Mouse (Mus musculus): ENCODE measurements around the gene Abca1. TPM values are rescaled to one million over a fixed set of nuclear protein-coding genes. Genes with fewer than 3 reads are reported as not detected.

Gene Abca1
- polyA plus RNA-seq, 1 experiment from 2014 or later, result 16.4 TPM

DNA sequence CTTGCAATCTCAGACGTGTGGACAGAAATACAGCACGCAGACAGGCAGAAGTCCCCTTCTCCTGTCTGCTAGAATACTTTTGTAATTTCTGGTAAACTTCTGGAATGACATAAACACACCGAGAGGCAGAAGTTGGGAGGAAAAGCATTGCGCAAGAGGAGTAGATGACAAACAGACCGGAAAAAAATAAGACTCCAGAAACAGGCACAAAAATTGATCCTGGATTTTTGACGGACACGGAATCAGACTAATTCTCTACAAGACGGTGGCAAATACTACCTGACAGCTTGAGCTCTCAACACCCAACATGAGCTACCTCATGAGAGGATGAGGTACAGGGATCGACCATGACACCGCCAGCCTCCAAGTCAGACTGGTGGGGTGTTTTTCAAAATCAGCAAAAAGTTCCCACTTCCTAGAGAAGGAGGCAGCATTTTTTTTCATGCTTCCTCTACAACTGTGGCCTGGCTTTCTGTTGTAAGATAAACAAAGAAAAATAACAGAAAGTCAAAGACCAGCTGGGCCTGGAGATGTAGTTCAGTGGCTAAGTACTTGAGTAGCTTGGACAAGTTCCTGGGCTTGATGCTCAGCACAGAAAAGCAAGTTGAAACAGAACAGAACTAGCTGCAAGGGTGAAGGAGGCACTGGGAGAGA, 34.7 kb downstream of the Abca1 start:
- H3K4me2 ChIP-seq (ENCODE audit: low read depth, low read length), result no peak overlapping the region
- 88% methylated on average over 10 of the region's 10 CpGs for whole genome bisulfite sequencing
- H3K27me3 ChIP-seq (replicated peaks; ENCODE audit: control insufficient read depth, insufficient read depth, low read length), result no peaks in the 10 kb centered on the region
- no peak for ATAC-seq (ENCODE audit: low read depth)
- no peak overlapping the region for H3K27ac ChIP-seq (replicated peaks; ENCODE audit: low read depth, low read length)
- H3K36me3 ChIP-seq (ENCODE audit: control insufficient read depth, insufficient read depth, low read length), result peaks cover 51% of the 10 kb centered on the region
- no peak for DNase-seq (ENCODE audit: low spot score)
- H3K4me3 ChIP-seq (ENCODE audit: low read depth, low read length), result no peak overlapping the region
- peaks cover 8% of the 10 kb centered on the region for H3K4me1 ChIP-seq (ENCODE audit: control insufficient read depth, insufficient read depth, low read length)
- 0 out of 2 replicates have a peak, but pooled peaks cover 8% of the 10 kb centered on the region for H3K9me3 ChIP-seq (ENCODE audit: control insufficient read depth, low read length)
- H3K9ac ChIP-seq (ENCODE audit: low read depth, low read length), result no peak overlapping the region

DNA sequence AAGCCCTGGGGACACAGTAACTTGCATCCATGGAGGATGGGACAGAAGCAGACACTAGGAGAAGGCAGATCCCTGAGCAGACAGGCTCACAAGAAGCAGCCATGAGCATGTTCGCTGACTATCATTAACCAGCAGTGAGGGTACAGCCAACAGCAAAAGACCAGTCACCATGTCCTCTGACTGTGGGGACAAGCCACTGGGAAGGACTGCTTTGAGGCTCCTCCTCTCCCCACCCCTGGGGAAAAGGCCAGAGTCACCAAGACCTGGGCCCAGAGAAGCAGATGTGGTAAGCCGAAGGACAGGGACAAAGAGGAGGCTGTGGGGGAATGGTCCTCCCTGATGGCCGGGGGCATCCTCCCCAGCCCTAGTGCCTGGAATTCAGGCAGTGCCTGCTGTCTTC, 37.4 kb downstream of the Abca1 start:
- no peak overlapping the region for H3K27ac ChIP-seq (replicated peaks; ENCODE audit: low read depth, low read length)
- ATAC-seq (ENCODE audit: low read depth), result no peak

DNA sequence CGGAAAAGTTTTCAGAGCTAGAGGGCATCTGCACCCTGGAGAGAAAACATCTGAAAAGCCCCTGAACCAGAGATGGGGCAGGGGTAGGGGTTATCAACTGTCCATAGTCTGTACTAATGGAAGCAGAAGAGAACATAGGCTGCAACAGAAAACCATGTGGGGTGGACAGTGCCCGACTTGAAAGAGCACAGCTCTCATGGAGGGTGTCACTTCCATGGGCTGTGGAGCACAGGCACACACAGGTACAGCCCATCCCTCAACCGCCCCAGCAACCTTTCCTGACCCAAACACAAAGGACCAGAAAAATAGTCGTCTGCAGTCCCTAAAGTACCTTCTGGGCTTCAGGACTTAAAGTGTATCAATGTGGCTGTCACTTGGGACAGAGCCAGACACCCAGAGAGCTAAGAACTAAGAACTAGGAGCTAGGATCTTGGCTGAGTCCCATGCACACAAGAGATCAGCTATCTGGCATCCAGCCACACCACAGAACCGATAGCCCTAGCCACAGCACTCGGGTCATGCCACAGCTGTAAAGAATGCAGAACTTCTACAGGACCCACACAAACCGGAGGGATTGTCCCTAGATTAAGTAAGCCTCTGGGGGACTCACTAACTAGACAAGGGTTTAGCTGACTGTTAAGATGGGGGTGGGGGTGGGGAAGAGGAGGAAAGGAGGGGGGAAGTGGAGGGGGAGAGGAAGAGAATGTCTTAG, 38.0 kb downstream of the Abca1 start:
- 0 out of 2 replicates have a peak overlapping the region, but pooled peaks have one; percentile 17 for H3K27ac ChIP-seq (replicated peaks; ENCODE audit: low read depth, low read length)
- WGBS, result 55% methylated on average over 7 of the region's 7 CpGs
- peak; percentile 75 for DNase-seq (ENCODE audit: low spot score)

More for the DNA sequence above, 37.4 kb downstream of the Abca1 start:
- Histone ChIP-seq H3K4me2 (ENCODE audit: low read depth, low read length) (no peak overlapping the region), H3K4me3 (ENCODE audit: low read depth, low read length) (no peak overlapping the region), H3K36me3 (ENCODE audit: control insufficient read depth, insufficient read depth, low read length) (peaks cover 27% of the 10 kb centered on the region; the same call in 1 of the 2 replicates), H3K4me1 (ENCODE audit: control insufficient read depth, insufficient read depth, low read length) (peaks cover 8% of the 10 kb centered on the region), H3K27me3 (replicated peaks; ENCODE audit: control insufficient read depth, insufficient read depth, low read length) (no peaks in the 10 kb centered on the region), H3K9ac (ENCODE audit: low read depth, low read length) (no peak overlapping the region), H3K9me3 (ENCODE audit: control insufficient read depth, low read length) (0 out of 2 replicates have a peak, but pooled peaks cover 8% of the 10 kb centered on the region)
- no peak for DNase-seq (ENCODE audit: low spot score)
- 63% methylated on average over 3 of the region's 3 CpGs for WGBS

DNA sequence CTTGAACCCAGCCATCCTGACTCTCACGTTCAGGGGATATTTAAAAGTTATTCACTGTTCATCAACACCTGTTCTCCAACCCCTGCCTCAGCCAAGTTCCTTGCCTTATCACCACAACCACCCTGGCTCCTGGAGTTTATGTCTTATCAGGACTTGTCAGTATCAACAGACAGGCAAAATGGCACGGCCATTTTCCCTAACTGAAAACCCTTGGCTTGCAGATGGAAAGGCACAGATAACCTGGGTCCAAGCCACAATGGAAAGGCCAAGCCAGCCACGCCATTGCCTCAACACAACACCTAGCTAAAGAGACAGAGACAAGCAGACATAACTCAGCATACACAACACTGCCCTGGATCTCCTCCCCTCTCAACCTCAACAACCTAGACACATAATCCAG, 38.6 kb downstream of the Abca1 start:
- Histone ChIP-seq H3K4me1 (ENCODE audit: control insufficient read depth, insufficient read depth, low read length) (peaks cover 15% of the 10 kb centered on the region), H3K4me2 (ENCODE audit: low read depth, low read length) (no peak overlapping the region), H3K36me3 (ENCODE audit: control insufficient read depth, insufficient read depth, low read length) (0 out of 2 replicates have a peak, but pooled peaks cover 15% of the 10 kb centered on the region), H3K4me3 (ENCODE audit: low read depth, low read length) (no peak overlapping the region), H3K27ac (replicated peaks; ENCODE audit: low read depth, low read length) (no peak overlapping the region), H3K27me3 (replicated peaks; ENCODE audit: control insufficient read depth, insufficient read depth, low read length) (no peaks in the 10 kb centered on the region), H3K9ac (ENCODE audit: low read depth, low read length) (no peak overlapping the region), H3K9me3 (ENCODE audit: control insufficient read depth, low read length) (no peaks in the 10 kb centered on the region)
- no peak for DNase-seq (ENCODE audit: low spot score)
- WGBS, result 89% methylated on average over 3 of the region's 3 CpGs
- no peak for ATAC-seq (ENCODE audit: low read depth)

More for the DNA sequence above, 38.0 kb downstream of the Abca1 start:
- no peak overlapping the region for H3K9ac ChIP-seq (ENCODE audit: low read depth, low read length)
- H3K4me2 ChIP-seq (ENCODE audit: low read depth, low read length), result no peak overlapping the region
- peaks cover 10% of the 10 kb centered on the region for H3K4me1 ChIP-seq (ENCODE audit: control insufficient read depth, insufficient read depth, low read length)
- ATAC-seq (ENCODE audit: low read depth), result peak; percentile 41; the same call in 1 of the 2 replicates
- no peak overlapping the region for H3K4me3 ChIP-seq (ENCODE audit: low read depth, low read length)
- no peaks in the 10 kb centered on the region for H3K27me3 ChIP-seq (replicated peaks; ENCODE audit: control insufficient read depth, insufficient read depth, low read length)
- H3K9me3 ChIP-seq (ENCODE audit: control insufficient read depth, low read length), result 0 out of 2 replicates have a peak, but pooled peaks cover 4% of the 10 kb centered on the region
- H3K36me3 ChIP-seq (ENCODE audit: control insufficient read depth, insufficient read depth, low read length), result peaks cover 21% of the 10 kb centered on the region; the same call in 1 of the 2 replicates

DNA sequence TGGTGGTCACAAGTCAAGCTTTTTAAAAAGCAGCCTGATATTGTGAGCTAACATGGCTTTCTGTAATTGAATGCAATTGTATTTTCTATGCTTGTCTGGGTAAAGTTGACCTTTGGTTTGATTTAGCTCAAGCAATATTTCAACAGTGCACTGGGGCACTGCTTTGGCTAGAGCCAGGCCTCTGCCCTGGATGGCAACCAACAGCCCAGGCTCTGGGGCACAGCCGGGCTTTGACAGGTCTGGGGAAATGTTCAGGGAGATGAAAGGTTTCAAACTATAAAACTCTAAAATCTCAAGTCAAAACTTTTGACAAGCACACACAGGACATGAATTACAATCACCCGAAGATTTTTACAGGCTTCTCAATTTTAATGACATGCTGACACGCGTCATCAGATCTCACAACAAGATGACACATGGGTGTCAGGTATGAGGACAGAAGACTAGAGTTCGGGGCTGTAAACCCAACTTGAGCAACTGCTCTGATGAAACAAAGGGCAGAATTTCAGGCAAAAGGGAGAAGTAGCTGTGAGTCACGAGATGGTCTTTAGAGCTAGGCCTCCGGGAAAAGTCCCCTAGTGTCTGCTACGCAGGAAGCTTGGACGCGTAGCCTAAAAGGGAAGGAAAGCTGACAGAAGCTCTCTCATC, 39.5 kb downstream of the Abca1 start:
- Histone ChIP-seq H3K4me1 (ENCODE audit: control insufficient read depth, insufficient read depth, low read length) (peaks cover 20% of the 10 kb centered on the region), H3K4me2 (ENCODE audit: low read depth, low read length) (no peak overlapping the region), H3K27me3 (replicated peaks; ENCODE audit: control insufficient read depth, insufficient read depth, low read length) (no peaks in the 10 kb centered on the region), H3K36me3 (ENCODE audit: control insufficient read depth, insufficient read depth, low read length) (0 out of 2 replicates have a peak, but pooled peaks cover 10% of the 10 kb centered on the region), H3K27ac (replicated peaks; ENCODE audit: low read depth, low read length) (no peak overlapping the region), H3K4me3 (ENCODE audit: low read depth, low read length) (no peak overlapping the region), H3K9me3 (ENCODE audit: control insufficient read depth, low read length) (no peaks in the 10 kb centered on the region), H3K9ac (ENCODE audit: low read depth, low read length) (no peak overlapping the region)
- 82% methylated on average over 10 of the region's 10 CpGs for WGBS
- no peak for DNase-seq (ENCODE audit: low spot score)
- no peak for ATAC-seq (ENCODE audit: low read depth)

DNA sequence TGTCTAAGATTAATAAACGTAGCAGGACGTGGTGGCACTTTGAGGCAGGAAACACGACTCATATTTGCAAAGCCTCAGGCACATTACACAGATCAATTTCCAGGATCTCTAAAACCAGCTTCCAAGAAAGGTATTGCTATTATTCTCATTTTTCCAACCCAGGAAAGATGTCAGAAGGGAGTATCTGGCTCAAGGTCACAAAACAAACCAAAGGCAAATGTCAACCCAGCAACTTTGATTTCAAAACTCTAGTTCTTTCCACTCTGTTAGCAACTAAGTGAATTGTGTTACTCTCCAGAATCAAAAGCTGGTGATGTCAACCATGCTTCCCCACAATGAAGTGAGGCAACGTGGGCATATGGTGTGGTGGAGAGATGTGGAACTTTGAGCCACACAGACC, 41.1 kb downstream of the Abca1 start:
- Histone ChIP-seq H3K9ac (ENCODE audit: low read depth, low read length) (no peak overlapping the region), H3K9me3 (ENCODE audit: control insufficient read depth, low read length) (no peaks in the 10 kb centered on the region), H3K4me3 (ENCODE audit: low read depth, low read length) (no peak overlapping the region), H3K36me3 (ENCODE audit: control insufficient read depth, insufficient read depth, low read length) (peaks cover 6% of the 10 kb centered on the region; the same call in 1 of the 2 replicates), H3K27ac (replicated peaks; ENCODE audit: low read depth, low read length) (no peak overlapping the region), H3K4me1 (ENCODE audit: control insufficient read depth, insufficient read depth, low read length) (peaks cover 24% of the 10 kb centered on the region), H3K27me3 (replicated peaks; ENCODE audit: control insufficient read depth, insufficient read depth, low read length) (no peaks in the 10 kb centered on the region), H3K4me2 (ENCODE audit: low read depth, low read length) (no peak overlapping the region)
- WGBS, result 54% methylated on average over 4 of the region's 4 CpGs
- no peak for DNase-seq (ENCODE audit: low spot score)
- no peak for ATAC-seq (ENCODE audit: low read depth)

DNA sequence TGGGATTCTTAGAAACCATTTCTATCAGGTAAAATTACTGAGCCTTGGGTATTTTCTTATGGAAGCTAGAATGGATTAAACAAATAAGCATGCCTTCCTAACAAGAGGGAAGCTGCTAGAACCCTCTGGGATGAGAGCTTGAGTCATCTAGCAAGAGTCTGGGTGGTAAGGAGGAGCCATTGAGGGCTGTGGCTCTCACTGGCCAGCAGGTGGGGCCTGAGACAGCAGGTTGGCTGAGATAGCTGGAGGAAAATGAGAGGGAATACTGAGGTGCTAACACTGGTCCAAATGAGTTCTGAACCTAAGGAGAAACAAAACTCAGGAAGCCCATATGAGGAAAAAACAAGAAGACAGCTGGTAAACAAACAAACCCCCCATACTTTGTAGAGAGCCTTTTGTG, 42.1 kb downstream of the Abca1 start:
- ATAC-seq (ENCODE audit: low read depth) (no peak), DNase-seq (ENCODE audit: low spot score) (no peak)
- no peak overlapping the region for H3K9ac ChIP-seq (ENCODE audit: low read depth, low read length)
- no peaks in the 10 kb centered on the region for H3K9me3 ChIP-seq (ENCODE audit: control insufficient read depth, low read length)
- H3K27me3 ChIP-seq (replicated peaks; ENCODE audit: control insufficient read depth, insufficient read depth, low read length), result no peaks in the 10 kb centered on the region
- H3K4me1 ChIP-seq (ENCODE audit: control insufficient read depth, insufficient read depth, low read length), result peaks cover 24% of the 10 kb centered on the region
- H3K4me2 ChIP-seq (ENCODE audit: low read depth, low read length), result no peak overlapping the region
- H3K36me3 ChIP-seq (ENCODE audit: control insufficient read depth, insufficient read depth, low read length), result peaks cover 10% of the 10 kb centered on the region; the same call in 1 of the 2 replicates
- no peak overlapping the region for H3K27ac ChIP-seq (replicated peaks; ENCODE audit: low read depth, low read length)
- no peak overlapping the region for H3K4me3 ChIP-seq (ENCODE audit: low read depth, low read length)

DNA sequence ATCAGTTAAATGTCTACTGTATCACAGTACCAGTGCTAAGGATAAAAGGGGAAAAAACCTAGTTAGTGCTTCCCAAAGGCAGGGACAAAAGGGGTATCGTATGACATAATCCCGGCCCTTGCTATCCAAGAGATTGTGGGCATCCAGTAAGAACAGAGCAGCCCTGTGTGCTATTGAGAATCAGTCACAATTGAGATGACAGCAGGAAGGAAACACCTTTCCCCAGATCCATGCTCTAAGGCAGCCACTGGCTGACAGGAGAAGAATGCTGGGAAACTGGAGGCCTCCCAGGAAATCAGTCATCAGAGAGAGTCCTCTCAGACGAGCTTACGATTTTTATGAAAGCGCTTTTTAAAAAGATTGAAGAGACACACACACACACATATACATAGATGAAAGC, 42.6 kb downstream of the Abca1 start:
- 59% methylated on average over 5 of the region's 5 CpGs for WGBS
- no peak overlapping the region for H3K9ac ChIP-seq (ENCODE audit: low read depth, low read length)
- H3K4me2 ChIP-seq (ENCODE audit: low read depth, low read length), result no peak overlapping the region
- H3K27me3 ChIP-seq (replicated peaks; ENCODE audit: control insufficient read depth, insufficient read depth, low read length), result no peaks in the 10 kb centered on the region
- H3K4me3 ChIP-seq (ENCODE audit: low read depth, low read length), result no peak overlapping the region
- DNase-seq (ENCODE audit: low spot score), result no peak
- no peak overlapping the region for H3K27ac ChIP-seq (replicated peaks; ENCODE audit: low read depth, low read length)
- H3K9me3 ChIP-seq (ENCODE audit: control insufficient read depth, low read length), result no peaks in the 10 kb centered on the region
- H3K4me1 ChIP-seq (ENCODE audit: control insufficient read depth, insufficient read depth, low read length), result peaks cover 27% of the 10 kb centered on the region
- ATAC-seq (ENCODE audit: low read depth), result peak; percentile 19; the same call in 1 of the 2 replicates
- peaks cover 10% of the 10 kb centered on the region; the same call in 1 of the 2 replicates for H3K36me3 ChIP-seq (ENCODE audit: control insufficient read depth, insufficient read depth, low read length)

All from embryonic facial prominence, embryonic 14.5 days (tissue).